Mouse (Mus musculus) induced T-regulatory cell, adult 2 months (primary cell): ENCODE data around the gene Eno3.

Experiments used
- DNase-seq: peaks from one replicate; pipeline ENCODE4 v3.0.0-alpha.2; 2012; ENCODE audit warnings: low read depth

Eno3 gene

GRCm38 (mm10) chr11:70657573-70657972, 571 bp downstream of the Eno3 start:
- peak; percentile 30 for DNase-seq

DNA sequence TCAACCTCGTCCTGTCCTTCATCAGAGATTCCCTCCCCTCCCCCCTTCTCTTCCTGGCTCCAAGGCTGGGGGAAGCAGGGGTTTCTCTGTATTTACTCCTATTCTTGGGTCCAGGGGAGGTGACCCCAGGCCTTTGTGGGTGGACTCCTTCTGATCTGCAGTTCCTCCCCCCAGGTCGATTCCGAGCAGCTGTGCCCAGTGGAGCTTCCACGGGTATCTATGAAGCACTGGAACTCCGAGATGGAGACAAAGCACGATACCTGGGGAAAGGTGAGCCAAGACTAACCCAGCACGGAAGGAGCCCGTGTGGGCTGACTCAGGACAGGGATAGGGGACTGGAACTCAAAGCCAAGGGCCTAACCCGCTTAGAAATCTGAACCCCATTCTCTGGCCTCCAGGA, 989 bp downstream of the Eno3 start:
- DNase-seq: no peak

DNA sequence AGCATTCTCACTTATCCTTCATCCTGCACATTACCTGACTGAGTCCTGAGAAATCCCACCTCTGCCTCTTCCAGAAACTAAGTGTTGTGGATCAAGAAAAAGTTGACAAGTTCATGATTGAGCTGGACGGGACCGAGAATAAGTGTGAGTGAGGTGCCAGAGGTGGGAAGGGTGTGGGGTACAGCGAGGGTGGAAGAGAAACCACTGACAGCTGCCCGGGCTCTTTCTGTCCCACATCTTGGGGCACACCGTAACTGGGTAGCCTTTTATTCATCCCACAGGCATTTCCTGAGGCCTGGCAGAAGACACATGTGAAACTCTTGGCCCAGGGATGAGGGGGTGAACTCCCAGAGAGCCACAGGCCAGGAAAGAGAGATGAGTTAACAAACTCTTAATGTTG, 1.5 kb downstream of the Eno3 start:
- no peak for DNase-seq

- no peak for DNase-seq
Measured at GRCm38 (mm10) chr11:70658942-70659341, 1.9 kb downstream of the Eno3 start.

- DNase-seq: no peak
Measured at GRCm38 (mm10) chr11:70660571-70660970, 3.6 kb downstream of the Eno3 start.

GRCm38 (mm10) chr11:70663101-70663500, 6.1 kb downstream of the Eno3 start:
- DNase-seq: no peak

DNA sequence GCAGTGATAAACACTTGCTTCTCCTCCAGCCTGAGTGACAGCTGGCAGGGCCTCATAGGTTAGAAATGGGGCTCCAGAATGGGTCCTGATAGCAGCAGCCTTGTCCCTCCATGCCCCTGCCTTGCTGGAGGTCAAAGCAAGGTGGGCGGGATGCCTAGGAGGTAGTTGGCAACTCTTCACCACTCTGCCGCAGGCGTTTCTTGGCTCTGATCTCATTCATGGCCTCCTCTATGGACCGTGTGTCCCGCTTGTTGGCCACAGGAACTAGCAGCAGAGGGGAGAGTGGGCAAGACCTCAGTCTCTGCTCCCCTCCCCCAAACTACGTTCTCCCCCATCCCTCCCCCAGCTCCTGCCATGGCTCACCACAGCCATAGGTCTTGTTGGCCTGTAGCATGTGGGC, 7.0 kb downstream of the Eno3 start:
- no peak for DNase-seq

GRCm38 (mm10) chr11:70664741-70665140, 7.7 kb downstream of the Eno3 start:
- peak; percentile 30 for DNase-seq

DNA sequence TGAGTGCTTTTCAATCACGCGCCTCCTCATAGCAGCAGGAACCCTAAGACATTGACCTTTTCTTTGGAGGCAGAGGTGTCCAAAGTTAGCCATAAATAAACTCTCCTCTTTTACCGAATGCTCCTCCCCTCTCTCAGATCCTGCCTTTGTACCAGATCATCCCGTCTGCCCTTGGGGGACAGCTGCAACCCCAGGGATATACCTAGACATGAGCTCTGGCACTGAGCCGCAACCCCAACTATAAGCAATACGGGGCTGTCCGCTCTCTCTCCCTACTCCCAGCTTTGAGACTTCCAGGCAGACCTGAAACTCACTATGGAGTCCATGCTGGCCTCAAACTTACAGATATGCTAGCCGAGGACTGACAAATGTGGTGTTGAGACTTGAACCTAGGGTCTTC, 9.7 kb downstream of the Eno3 start:
- no peak for DNase-seq

GRCm38 (mm10) chr11:70667271-70668150, 10.5 kb downstream of the Eno3 start:
- DNase-seq: peak; percentile 21

DNA sequence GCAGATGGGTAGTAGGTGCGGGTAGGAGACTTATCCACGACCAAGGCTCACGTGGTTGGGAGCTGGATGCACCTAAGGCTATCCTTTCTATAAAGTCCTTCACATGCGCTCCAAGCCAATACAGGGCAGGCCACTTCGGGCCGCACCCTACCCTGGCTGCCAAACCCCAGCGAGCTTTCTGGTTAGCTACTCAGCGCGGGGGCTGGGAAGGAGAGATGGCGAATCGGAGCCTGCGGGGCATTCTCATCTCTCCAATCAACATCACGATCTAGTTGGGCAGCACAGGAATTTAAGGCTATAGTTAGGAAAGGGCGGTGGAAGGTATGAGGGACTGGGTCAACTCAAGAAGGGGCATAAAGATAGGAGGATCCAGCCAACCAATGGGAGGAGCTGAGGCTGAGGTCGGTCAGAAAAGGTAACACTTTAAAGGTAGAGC, 11.4 kb downstream of the Eno3 start:
- DNase-seq: no peak

DNA sequence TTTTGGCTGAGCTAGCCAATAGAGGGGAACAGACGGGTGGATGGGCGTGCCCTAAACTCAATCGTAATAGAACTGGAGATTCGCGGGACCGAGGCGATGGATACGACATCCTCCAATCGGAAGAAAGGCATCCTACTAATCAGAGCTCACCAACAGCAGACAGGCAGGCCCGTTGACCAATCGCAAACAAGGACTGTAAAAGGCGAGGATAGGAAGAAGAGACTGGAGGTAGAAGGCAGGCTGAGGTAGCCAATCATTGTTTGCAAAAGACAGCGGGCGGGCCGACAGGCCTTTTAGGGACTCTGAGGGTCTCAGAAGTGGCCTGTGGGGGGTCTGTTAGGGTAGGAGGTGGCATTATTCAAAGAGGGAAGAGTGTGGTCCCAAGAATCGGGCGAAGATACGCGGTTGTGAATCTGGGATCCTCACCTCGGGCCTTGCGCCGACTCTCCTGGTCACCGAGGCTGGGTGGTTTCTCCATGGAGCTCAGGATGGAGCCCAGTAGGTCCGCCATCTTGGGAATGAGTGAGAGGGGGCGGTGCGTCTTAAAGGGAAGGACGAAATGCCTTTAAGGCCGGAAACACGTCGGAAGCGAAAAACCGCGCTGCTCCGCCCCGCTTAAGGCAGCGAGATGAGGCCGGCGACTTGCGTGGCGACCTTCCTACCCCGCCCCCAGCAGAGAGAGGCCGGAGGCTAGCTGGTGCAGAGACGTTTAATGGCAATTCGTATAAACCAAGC, 11.9 kb downstream of the Eno3 start, which contains the start of gene Spag7:
Spag7 (minus strand) TSS at position 646 of the 735 bp plus-strand sequence.
- peak; percentile 99 for DNase-seq

DNA sequence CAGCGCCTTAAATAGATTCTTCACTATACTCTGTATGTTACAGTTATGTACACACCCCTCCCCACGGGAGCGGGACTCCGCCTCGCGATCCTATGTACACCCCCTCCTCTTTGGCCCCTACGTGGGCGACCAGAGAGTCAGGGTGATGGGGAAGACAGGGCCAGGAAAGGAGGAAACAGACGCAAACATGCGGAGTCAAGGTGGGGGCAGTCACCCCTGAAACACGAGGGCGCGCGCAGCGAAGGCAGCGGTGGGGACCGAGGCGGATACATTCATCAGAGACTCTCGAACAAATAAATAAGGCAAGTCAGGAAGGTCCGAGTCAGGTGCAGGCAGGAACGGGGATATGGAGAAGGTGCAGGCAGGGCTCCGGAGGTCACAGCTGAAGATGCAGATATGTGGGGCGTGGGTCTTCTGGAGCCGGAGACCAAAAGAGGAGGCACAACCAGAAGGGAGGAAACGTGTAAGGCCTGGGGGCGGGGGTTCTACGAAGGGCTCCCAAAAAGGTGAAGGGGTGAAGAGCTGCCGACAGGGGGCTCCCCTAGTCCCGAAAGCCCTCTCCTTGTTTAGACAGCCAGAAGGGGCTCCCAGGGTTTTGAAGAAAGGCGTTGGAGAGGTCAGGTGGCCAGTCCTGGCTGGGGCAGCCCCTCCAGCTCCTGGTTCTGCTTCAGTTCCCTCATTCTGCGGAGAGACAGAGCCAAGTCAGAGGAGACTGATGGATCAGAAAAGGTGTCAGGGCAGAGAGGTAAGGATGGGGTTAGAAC, 12.8 kb downstream of the Eno3 start:
- peak; percentile 94 for DNase-seq

- DNase-seq: no peak
Measured at GRCm38 (mm10) chr11:70670483-70670882, 13.5 kb downstream of the Eno3 start.

GRCm38 (mm10) chr11:70671333-70672047, 14.5 kb downstream of the Eno3 start:
- DNase-seq: no peak

DNA sequence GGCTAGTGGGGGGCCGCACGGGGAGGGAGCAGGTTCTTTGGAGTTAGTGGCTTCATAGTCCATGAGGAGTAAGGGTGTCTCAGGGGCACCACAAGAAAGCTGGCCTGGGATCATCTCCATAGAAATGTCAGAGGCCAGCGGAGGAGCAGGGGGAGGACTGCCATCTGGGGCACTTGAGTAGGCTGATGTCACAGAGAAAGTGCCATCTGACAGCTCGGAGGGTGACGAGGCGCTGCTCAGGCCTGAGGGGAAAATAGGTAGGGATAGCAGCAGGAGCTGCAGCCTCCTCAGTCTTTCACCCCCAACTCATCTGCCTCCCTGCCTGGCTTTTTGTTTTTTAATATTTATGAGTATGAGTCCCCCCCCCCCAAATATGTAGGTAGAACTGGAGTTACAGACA, 17.0 kb downstream of the Eno3 start:
- DNase-seq: no peak

GRCm38 (mm10) chr11:70674501-70674900, 17.5 kb downstream of the Eno3 start:
- DNase-seq: no peak

GRCm38 (mm10) chr11:70678092-70678491, 21.1 kb downstream of the Eno3 start:
- no peak for DNase-seq

DNA sequence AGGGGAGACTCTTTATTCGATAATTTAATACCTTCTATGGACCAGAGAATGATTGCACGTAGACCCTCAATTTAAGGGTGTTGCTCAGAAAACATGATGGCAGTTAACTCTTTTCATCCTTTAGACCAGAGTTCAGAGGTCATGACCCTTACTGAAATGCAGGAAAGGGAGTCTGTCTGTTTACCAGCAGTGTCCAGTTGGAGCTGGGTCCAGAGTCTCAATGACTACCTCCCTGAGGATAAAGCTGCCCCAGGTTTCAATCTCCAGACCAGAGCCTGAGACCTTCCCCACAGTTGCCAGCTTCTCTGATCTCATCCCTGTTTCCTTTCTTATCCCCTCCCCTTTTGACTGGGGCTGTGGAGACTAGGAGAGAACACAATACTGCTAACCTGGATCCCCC, 21.6 kb downstream of the Eno3 start:
- DNase-seq: no peak

GRCm38 (mm10) chr11:70679361-70679760, 22.4 kb downstream of the Eno3 start:
- DNase-seq: no peak

- no peak for DNase-seq
Measured at GRCm38 (mm10) chr11:70679894-70680293, 22.9 kb downstream of the Eno3 start.

DNA sequence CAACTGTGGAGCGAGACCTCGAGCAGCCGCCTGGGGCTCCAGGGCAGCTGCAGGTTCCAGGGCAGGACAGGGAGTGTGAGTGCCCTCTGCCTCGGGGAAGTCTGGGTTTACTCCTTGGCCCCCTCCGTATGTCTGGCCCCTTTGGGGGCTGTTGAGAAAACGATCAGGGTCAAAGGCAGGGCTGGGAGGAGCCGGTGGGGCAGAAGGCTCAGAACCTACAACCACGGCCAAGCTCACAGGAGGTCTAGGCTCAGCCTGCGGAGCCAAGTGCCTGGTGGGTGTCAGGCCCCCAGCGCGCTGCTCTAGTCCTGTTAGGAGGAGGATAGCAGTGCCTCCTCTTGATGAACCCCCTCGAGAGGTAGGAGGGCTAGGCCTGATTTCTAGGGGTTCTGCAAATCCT, 24.2 kb downstream of the Eno3 start:
- no peak for DNase-seq
